Mouse (Mus musculus) liver, embryonic 14.5 days (tissue): ENCODE data around the gene Vps13a. TPM values are rescaled to one million over a fixed set of nuclear protein-coding genes. Genes with fewer than 3 reads are reported as not detected.

Source experiments
- ATAC-seq: fragments of 200-750 bp; cut with Nextera tagmentation; 2 replicates; pipeline ENCODE4 v1.8.0; 2017; ENCODE audit warnings: moderate number of reproducible peaks, mild to moderate bottlenecking, moderate library complexity; ENCODE audit not compliant: insufficient read depth
- DNase-seq, 3 experiments: peaks; one replicate each; pipeline ENCODE4 v3.0.0-alpha.2; 2012 to 2013; ENCODE audit warnings: low read depth in 3 of 3, low spot score in 3 of 3
- H3K27ac ChIP-seq: fragments of 300-500 bp; sonication (generic); 2 replicates; pipeline ENCODE4 v1.5.1; 2014; ENCODE audit warnings: moderate library complexity, mild to moderate bottlenecking, control low read depth, inconsistent platforms
- H3K27me3 ChIP-seq: fragments of 300-500 bp; sonication (generic); 2 replicates; pipeline ENCODE4 v1.6.1; 2014; ENCODE audit warnings: mild to moderate bottlenecking, low read length, moderate library complexity; ENCODE audit not compliant: control insufficient read depth, insufficient read depth
- H3K36me3 ChIP-seq: fragments of 300-500 bp; sonication (generic); replicated peaks from 2 replicates; pipeline ENCODE4 v1.6.1; 2014; ENCODE audit warnings: low read depth; ENCODE audit not compliant: control insufficient read depth, insufficient read depth
- H3K4me1 ChIP-seq, 2 experiments: fragments of 200-500 bp in 1 of 2; fragments of 300-500 bp in 1 of 2; sonication (generic) in 1 of 2; replicated peaks; 2 replicates each; pipeline ENCODE4 v1.6.1; 2012 to 2014; ENCODE audit warnings: antibody characterized with exemption in 1 of 2, inconsistent platforms in 1 of 2, low read length in 1 of 2; ENCODE audit not compliant: control insufficient read depth in 2 of 2, insufficient read depth in 2 of 2
- H3K4me2 ChIP-seq: fragments of 300-500 bp; sonication (generic); 2 replicates; pipeline ENCODE4 v1.6.1; 2014; ENCODE audit warnings: low read depth, mild to moderate bottlenecking, control low read depth, moderate library complexity
- H3K4me3 ChIP-seq, 2 experiments: fragments of 200-500 bp in 1 of 2; fragments of 300-500 bp in 1 of 2; sonication (generic) in 1 of 2; 2 replicates each; pipeline ENCODE4 v1.5.1; 2012 to 2014; ENCODE audit warnings: low read depth in 2 of 2, low read length in 2 of 2, mild to moderate bottlenecking in 2 of 2, control low read depth in 1 of 2, inconsistent platforms in 1 of 2, moderate library complexity in 1 of 2; ENCODE audit not compliant: insufficient read depth in 1 of 2
- H3K9ac ChIP-seq: fragments of 300-500 bp; sonication (generic); replicated peaks from 2 replicates; pipeline ENCODE4 v1.6.1; 2014; ENCODE audit warnings: mild to moderate bottlenecking, control low read depth, moderate library complexity
- H3K9me3 ChIP-seq: fragments of 300-500 bp; sonication (generic); 2 replicates; pipeline ENCODE4 v1.6.1; 2016; ENCODE audit warnings: low read length, mixed read lengths; ENCODE audit not compliant: control insufficient read depth
- CTCF ChIP-seq: IDR thresholded peaks from 2 replicates; pipeline ENCODE4 v1.5.1; 2016; ENCODE audit warnings: antibody characterized with exemption, low read depth, control low read depth
- EP300 ChIP-seq: IDR thresholded peaks from 2 replicates; pipeline ENCODE4 v1.6.1; 2016; ENCODE audit warnings: antibody characterized with exemption, low read depth
- WGBS: fragments of 180-500 bp; shearing (Covaris S2); extraction: QIAGEN DNeasy Blood & Tissue Kit; methylation state at CpG from one replicate; pipeline ENCODE4 v1.1.7; 2014; ENCODE audit not compliant: insufficient replicate concordance; 5-methylcytosine and 5-hydroxymethylcytosine counted together
- polyA plus RNA-seq, 2 experiments: library from polyadenylated mRNA; depleted of rRNA in 1 of 2; stranded (reverse) in 1 of 2; unstranded in 1 of 2; fragments of >200 nt; fragmentation: Nextera tagmentation in 1 of 2; extraction: Ambion mirVana in 1 of 2; gene quantifications; 2 replicates each; pipeline versions ENCODE4 v1.2.1 to v1.2.3; 2012 to 2014

Gene Vps13a
- polyA plus RNA-seq, 2 experiments, result 6.9 to 8.0 TPM

DNA sequence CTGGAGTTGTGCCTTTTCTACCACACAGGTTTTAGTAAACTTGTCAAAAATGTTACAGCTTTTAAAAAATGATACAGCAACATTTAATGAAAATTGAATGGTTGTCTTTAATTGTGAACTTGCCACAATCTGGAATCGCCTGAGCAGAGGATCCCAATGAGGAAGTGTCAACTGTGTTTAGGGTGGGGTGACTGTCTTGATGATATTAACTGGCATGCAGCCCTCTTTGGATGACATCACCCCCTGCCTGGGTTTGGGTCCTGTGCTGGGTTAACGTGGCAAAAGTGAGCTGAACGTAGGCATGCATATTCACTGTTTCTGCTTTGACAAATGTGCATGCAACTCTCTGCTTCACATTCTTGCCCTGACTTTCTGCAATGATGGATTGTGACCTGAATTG, 27.6 kb downstream of the Vps13a start:
- no peak for ATAC-seq
- no peak overlapping the region for H3K9ac ChIP-seq
- TF ChIP-seq EP300, result no peak
- TF ChIP-seq CTCF, result no peak

DNA sequence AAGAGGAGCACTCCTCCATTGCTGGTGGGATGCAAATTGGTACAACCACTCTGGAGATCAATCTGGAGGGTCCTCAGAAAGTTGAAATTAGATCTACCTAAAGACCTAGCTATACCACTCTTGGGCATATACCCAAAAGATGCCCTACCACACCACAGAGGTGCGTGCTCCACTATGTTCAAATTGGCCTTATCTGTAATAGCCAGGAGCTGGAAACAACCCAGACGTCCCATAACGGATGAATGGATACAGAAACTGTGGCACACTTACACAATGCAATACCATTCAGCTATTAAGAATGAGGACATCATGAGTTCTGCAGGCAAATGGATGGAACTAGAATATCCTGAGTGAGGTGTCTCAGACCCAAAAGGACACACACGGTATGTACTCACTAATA, 43.9 kb downstream of the Vps13a start:
- Histone ChIP-seq H3K4me1 (no peaks in the 10 kb centered on the region), H3K9me3 (no peaks in the 10 kb centered on the region), H3K36me3 (peaks cover 4% of the 10 kb centered on the region), H3K9ac (no peak overlapping the region), H3K4me2 (no peak overlapping the region), H3K27me3 (no peaks in the 10 kb centered on the region), H3K27ac (no peak overlapping the region), H3K4me3 (no peak overlapping the region)
- WGBS, result 74% methylated on average over 4 of the region's 4 CpGs
- no peak for DNase-seq
- TF ChIP-seq CTCF (no peak), EP300 (no peak)
- ATAC-seq, result no peak

More for the DNA sequence above, 27.6 kb downstream of the Vps13a start:
- WGBS, result 60% methylated on average over 3 of the region's 3 CpGs
- Histone ChIP-seq H3K4me3 (no peak overlapping the region), H3K4me2 (no peak overlapping the region), H3K27me3 (no peaks in the 10 kb centered on the region), H3K9me3 (no peaks in the 10 kb centered on the region), H3K27ac (no peak overlapping the region), H3K36me3 (no peaks in the 10 kb centered on the region; the same call in 1 of the 2 replicates), H3K4me1 (0 out of 4 replicates have a peak, but pooled peaks cover 0 to 3% of the 10 kb centered on the region in 2 experiments)
- DNase-seq, result no peak

DNA sequence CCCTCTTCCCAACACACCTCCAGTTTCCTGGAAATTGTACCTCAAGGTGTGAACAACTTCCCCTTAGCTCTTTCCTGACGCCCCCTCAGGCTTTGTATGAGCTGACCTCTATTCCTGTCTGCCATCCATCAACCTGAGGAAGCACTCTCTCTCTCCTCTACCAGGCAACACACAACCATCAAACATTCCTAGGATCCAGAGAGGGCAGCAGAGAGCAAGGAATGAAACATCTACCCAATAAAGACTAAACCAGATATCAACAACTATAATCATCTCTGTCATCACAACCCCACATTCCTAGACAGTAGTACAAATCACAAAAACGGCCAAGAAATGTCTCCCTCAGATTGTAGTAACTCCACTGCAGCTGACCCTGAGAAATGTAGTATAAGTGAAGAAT, 52.0 kb downstream of the Vps13a start:
- Histone ChIP-seq H3K4me1 (no peaks in the 10 kb centered on the region), H3K9ac (no peak overlapping the region), H3K9me3 (no peaks in the 10 kb centered on the region), H3K36me3 (0 out of 2 replicates have a peak, but pooled peaks cover 2% of the 10 kb centered on the region), H3K27me3 (no peaks in the 10 kb centered on the region), H3K4me2 (no peak overlapping the region), H3K27ac (no peak overlapping the region), H3K4me3 (no peak overlapping the region)
- TF ChIP-seq CTCF (peak; percentile 23; the same call in 1 of the 2 replicates), EP300 (no peak)
- ATAC-seq (no peak), DNase-seq (no peak)
- WGBS, result 57% methylated on average over 2 of the region's 2 CpGs

DNA sequence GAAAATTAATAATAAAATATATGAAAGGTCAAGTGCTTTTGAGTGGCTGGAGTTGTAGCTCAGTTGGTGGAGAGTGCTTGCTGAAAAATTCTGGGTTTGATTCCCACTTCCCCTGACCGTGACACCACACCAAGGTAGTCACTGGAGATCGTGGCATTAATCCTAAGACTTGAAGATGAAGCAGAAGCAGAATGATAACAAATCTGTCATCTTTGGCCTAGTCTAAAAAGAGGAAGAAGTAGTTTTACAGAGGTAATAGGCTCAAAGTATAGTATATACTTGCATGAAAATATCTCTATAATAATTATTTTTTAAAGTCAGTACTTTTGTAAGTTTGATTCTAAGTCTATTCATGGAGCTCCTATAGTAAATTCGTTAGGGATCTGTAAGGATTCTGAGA, 65.5 kb downstream of the Vps13a start:
- 58% methylated on average over 3 of the region's 3 CpGs for WGBS

DNA sequence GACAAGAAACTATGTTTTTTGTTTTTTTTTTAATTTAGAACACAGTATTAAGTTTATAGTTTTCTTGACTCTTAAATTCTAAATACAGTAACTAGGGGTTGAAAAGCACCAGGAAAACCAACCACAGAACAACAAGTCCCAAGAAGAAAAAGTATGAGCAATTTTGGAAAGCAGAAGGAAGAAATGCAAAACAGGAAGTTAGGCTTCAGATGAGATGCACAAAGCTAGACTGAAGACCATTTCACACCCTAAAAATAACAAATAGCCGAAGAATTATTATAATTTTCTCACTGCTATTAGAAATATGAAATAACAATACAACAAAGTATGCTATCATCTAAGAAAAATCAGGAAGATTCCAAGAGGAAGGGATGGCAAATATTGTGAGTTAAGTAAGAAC, 78.9 kb downstream of the Vps13a start:
- ATAC-seq (no peak), DNase-seq (no peak)
- TF ChIP-seq EP300, result no peak
- TF ChIP-seq CTCF, result no peak
- Histone ChIP-seq H3K4me3 (no peak overlapping the region), H3K36me3 (no peaks in the 10 kb centered on the region), H3K27me3 (no peaks in the 10 kb centered on the region), H3K9me3 (no peaks in the 10 kb centered on the region), H3K4me2 (no peak overlapping the region), H3K4me1 (no peaks in the 10 kb centered on the region), H3K27ac (no peak overlapping the region), H3K9ac (no peak overlapping the region)
- WGBS, result 55% methylated on average over 1 of the region's 1 CpGs

More for the DNA sequence above, 65.5 kb downstream of the Vps13a start:
- Histone ChIP-seq H3K4me1 (no peaks in the 10 kb centered on the region), H3K27ac (no peak overlapping the region), H3K36me3 (no peaks in the 10 kb centered on the region), H3K27me3 (no peaks in the 10 kb centered on the region), H3K4me2 (no peak overlapping the region), H3K9ac (no peak overlapping the region), H3K9me3 (no peaks in the 10 kb centered on the region), H3K4me3 (no peak overlapping the region)
- DNase-seq, result no peak
- no peak for ATAC-seq
- no peak for TF ChIP-seq CTCF
- no peak for TF ChIP-seq EP300
